10 mouse cellular contexts compared by ENCODE assay signal in genomic region chr7:115865979-115866697, GRCm38 (mm10).
A peak's percentile ranks its signal among the peaks of the same experiment; 100 is the strongest.
DNase-seq lines count a peak whose midpoint lies in the region; ATAC-seq lines count a peak whose summit lies in the region.
"Had no signal": no experiment of that assay in that cellular context is flagged by ENCODE, and none has a peak within 500 bp of the region (broad histone marks: within the 10 kb centered on the region; RNA-seq: fewer than 3 reads in every experiment).

No protein-coding gene starts in this region.

- H3K9ac ChIP-seq in liver, embryonic 11.5 days (ENCODE audit: low read depth, low read length): no peak overlapping the region
- H3K9ac ChIP-seq in intestine, embryonic 14.5 days (ENCODE audit: low read length): no peak overlapping the region
- H3K9ac ChIP-seq in neural tube, embryonic 13.5 days: no peak overlapping the region

- ATAC-seq in liver, embryonic 11.5 days (replicated peaks; ENCODE audit: low FRiP score): peak; percentile 62; the same call in 1 of the 2 replicates
- no peak for ATAC-seq in intestine, embryonic 14.5 days (replicated peaks; ENCODE audit: low FRiP score, low TSS enrichment, low read depth)
- 0 out of 2 replicates have a peak, but pooled peaks have one; percentile 15 for ATAC-seq in neural tube, embryonic 13.5 days (ENCODE audit: low read depth)

- no peak overlapping the region for H3K27ac ChIP-seq in liver, embryonic 11.5 days (ENCODE audit: low read depth, low read length)
- no peak overlapping the region for H3K27ac ChIP-seq in intestine, embryonic 14.5 days (ENCODE audit: low read depth)
- H3K27ac ChIP-seq in neural tube, embryonic 13.5 days (replicated peaks): no peak overlapping the region

- no peaks in the 10 kb centered on the region for H3K36me3 ChIP-seq in liver, embryonic 11.5 days (ENCODE audit: control insufficient read depth, insufficient read depth, low read length)
- H3K36me3 ChIP-seq in intestine, embryonic 14.5 days (ENCODE audit: control insufficient read depth, insufficient read depth, low read length): no peaks in the 10 kb centered on the region
- no peaks in the 10 kb centered on the region for H3K36me3 ChIP-seq in neural tube, embryonic 13.5 days

- H3K27me3 ChIP-seq in liver, embryonic 11.5 days (replicated peaks; ENCODE audit: control insufficient read depth, insufficient read depth, low read length): no peaks in the 10 kb centered on the region
- no peaks in the 10 kb centered on the region for H3K27me3 ChIP-seq in intestine, embryonic 14.5 days (replicated peaks; ENCODE audit: control insufficient read depth, insufficient read depth, low read length)
- H3K27me3 ChIP-seq in neural tube, embryonic 13.5 days: 0 out of 2 replicates have a peak, but pooled peaks cover 4% of the 10 kb centered on the region

- no peak overlapping the region for H3K4me3 ChIP-seq in liver, embryonic 11.5 days (ENCODE audit: low read depth, low read length)
- H3K4me3 ChIP-seq in intestine, embryonic 14.5 days (ENCODE audit: low read depth, low read length): no peak overlapping the region
- no peak overlapping the region for H3K4me3 ChIP-seq in neural tube, embryonic 13.5 days
- H3K4me3 ChIP-seq: erythroblast, embryonic 14.5 days had no signal

- DNase-seq in liver, embryonic 11.5 days (ENCODE audit: low spot score): no peak
- DNase-seq in liver: no peak
- peak; percentile 42 for DNase-seq in embryo, embryonic 11 days
- no peak for DNase-seq in intestine, embryonic 14.5 days (ENCODE audit: low spot score)
- DNase-seq in adrenal gland, postnatal 4 days (ENCODE audit: low spot score in 2 of 2): no peak
- DNase-seq in urinary bladder, postnatal 4 days (ENCODE audit: low spot score in 2 of 2): no peak
- no peak for DNase-seq in cerebellum, adult 9-11 months
- DNase-seq: thymus, adult 2 months had no signal

- H3K4me1 ChIP-seq in liver, embryonic 11.5 days (replicated peaks; ENCODE audit: control insufficient read depth, insufficient read depth, low read length): no peaks in the 10 kb centered on the region; the same call in none of the 2 replicates
- H3K4me1 ChIP-seq in intestine, embryonic 14.5 days (replicated peaks; ENCODE audit: control insufficient read depth, insufficient read depth, low read length): peaks cover 20% of the 10 kb centered on the region
- peaks cover 35% of the 10 kb centered on the region for H3K4me1 ChIP-seq in neural tube, embryonic 13.5 days (replicated peaks)

- H3K4me2 ChIP-seq in liver, embryonic 11.5 days: no peak overlapping the region
- peak overlapping the region; percentile 16; the same call in 1 of the 2 replicates for H3K4me2 ChIP-seq in intestine, embryonic 14.5 days (ENCODE audit: low read length)
- no peak overlapping the region for H3K4me2 ChIP-seq in neural tube, embryonic 13.5 days

- 52% methylated on average over 9 of the region's 9 CpGs for WGBS in liver, embryonic 11.5 days
- WGBS in intestine, embryonic 14.5 days: 44% methylated on average over 9 of the region's 9 CpGs
- 8% methylated on average over 9 of the region's 9 CpGs for WGBS in neural tube, embryonic 13.5 days

- no peaks in the 10 kb centered on the region for H3K9me3 ChIP-seq in liver, embryonic 11.5 days (ENCODE audit: control insufficient read depth, low read length)
- no peaks in the 10 kb centered on the region for H3K9me3 ChIP-seq in intestine, embryonic 14.5 days (ENCODE audit: control insufficient read depth, low read length)
- H3K9me3 ChIP-seq in neural tube, embryonic 13.5 days: no peaks in the 10 kb centered on the region
